Mouse (Mus musculus): ENCODE data around the gene Elmo1. TPM values are rescaled to one million over a fixed set of nuclear protein-coding genes. Genes with fewer than 3 reads are reported as not detected.

Gene Elmo1
- total and polyA plus RNA-seq, 2 experiments from 2014 or later: 35.2 to 36.4 TPM

- no peak overlapping the region for H3K27ac ChIP-seq (ENCODE audit: low read depth, low read length)
- no peak for TF ChIP-seq CTCF (IDR thresholded peaks at IDR 0.05)
- WGBS: 92% methylated on average over 3 of the region's 3 CpGs
- H3K4me1 ChIP-seq (ENCODE audit: insufficient read depth, low read length): no peaks in the 10 kb centered on the region; the same call in 1 of the 2 replicates
- no peaks in the 10 kb centered on the region for H3K36me3 ChIP-seq (ENCODE audit: insufficient read depth, low read length)
- H3K27me3 ChIP-seq (ENCODE audit: insufficient read depth, low read length): no peaks in the 10 kb centered on the region
- DNase-seq (ENCODE audit: low spot score) (no peak), ATAC-seq (ENCODE audit: low FRiP score) (no peak)
- no peak overlapping the region for H3K4me3 ChIP-seq (ENCODE audit: low read depth, low read length)
- H3K4me2 ChIP-seq (ENCODE audit: low read depth, low read length, poor library complexity, severe bottlenecking): no peak overlapping the region
- no peak overlapping the region for H3K9ac ChIP-seq (replicated peaks; ENCODE audit: low read length, poor library complexity, severe bottlenecking)
- H3K9me3 ChIP-seq (ENCODE audit: low read length): no peaks in the 10 kb centered on the region
These were observed 508.2 kb downstream of the Elmo1 start for GRCm38 (mm10) chr13:20598618-20599017.

- H3K4me2 ChIP-seq (ENCODE audit: low read depth, low read length, poor library complexity, severe bottlenecking): no peak overlapping the region
- WGBS: 25% methylated on average over 6 of the region's 6 CpGs
- H3K4me3 ChIP-seq (ENCODE audit: low read depth, low read length): no peak overlapping the region
- ATAC-seq (ENCODE audit: low FRiP score): no peak
- H3K9me3 ChIP-seq (ENCODE audit: low read length): no peaks in the 10 kb centered on the region
- no peaks in the 10 kb centered on the region; the same call in 1 of the 2 replicates for H3K4me1 ChIP-seq (ENCODE audit: insufficient read depth, low read length)
- no peak for TF ChIP-seq CTCF (IDR thresholded peaks at IDR 0.05)
- no peaks in the 10 kb centered on the region for H3K27me3 ChIP-seq (ENCODE audit: insufficient read depth, low read length)
- no peak for DNase-seq (ENCODE audit: low spot score)
- no peaks in the 10 kb centered on the region; the same call in 1 of the 2 replicates for H3K36me3 ChIP-seq (ENCODE audit: insufficient read depth, low read length)
- no peak overlapping the region for H3K9ac ChIP-seq (replicated peaks; ENCODE audit: low read length, poor library complexity, severe bottlenecking)
- H3K27ac ChIP-seq (ENCODE audit: low read depth, low read length): no peak overlapping the region
These were observed 509.9 kb downstream of the Elmo1 start for GRCm38 (mm10) chr13:20600246-20600645.

- DNase-seq (ENCODE audit: low spot score): no peak
- no peak for TF ChIP-seq CTCF (IDR thresholded peaks at IDR 0.05)
- Histone ChIP-seq H3K36me3 (ENCODE audit: insufficient read depth, low read length) (peaks cover 3% of the 10 kb centered on the region; the same call in 1 of the 2 replicates), H3K4me1 (ENCODE audit: insufficient read depth, low read length) (no peaks in the 10 kb centered on the region; the same call in 1 of the 2 replicates), H3K9me3 (ENCODE audit: low read length) (no peaks in the 10 kb centered on the region), H3K27ac (ENCODE audit: low read depth, low read length) (no peak overlapping the region), H3K27me3 (ENCODE audit: insufficient read depth, low read length) (no peaks in the 10 kb centered on the region), H3K9ac (replicated peaks; ENCODE audit: low read length, poor library complexity, severe bottlenecking) (no peak overlapping the region), H3K4me2 (ENCODE audit: low read depth, low read length, poor library complexity, severe bottlenecking) (no peak overlapping the region), H3K4me3 (ENCODE audit: low read depth, low read length) (no peak overlapping the region)
- WGBS: 40% methylated on average over 1 of the region's 1 CpGs
- ATAC-seq (ENCODE audit: low FRiP score): no peak
These were observed 511.0 kb downstream of the Elmo1 start for GRCm38 (mm10) chr13:20601421-20601820.

GRCm38 (mm10) chr13:20606891-20607290, 516.5 kb downstream of the Elmo1 start:
- DNase-seq (ENCODE audit: low spot score): no peak
- Histone ChIP-seq H3K4me2 (ENCODE audit: low read depth, low read length, poor library complexity, severe bottlenecking) (no peak overlapping the region), H3K9ac (replicated peaks; ENCODE audit: low read length, poor library complexity, severe bottlenecking) (no peak overlapping the region), H3K36me3 (ENCODE audit: insufficient read depth, low read length) (peaks cover 3% of the 10 kb centered on the region; the same call in 1 of the 2 replicates), H3K4me1 (ENCODE audit: insufficient read depth, low read length) (no peaks in the 10 kb centered on the region), H3K27me3 (ENCODE audit: insufficient read depth, low read length) (no peaks in the 10 kb centered on the region), H3K27ac (ENCODE audit: low read depth, low read length) (no peak overlapping the region), H3K4me3 (ENCODE audit: low read depth, low read length) (no peak overlapping the region), H3K9me3 (ENCODE audit: low read length) (no peaks in the 10 kb centered on the region)
- no peak for TF ChIP-seq CTCF (IDR thresholded peaks at IDR 0.05)
- ATAC-seq (ENCODE audit: low FRiP score): no peak
- 68% methylated on average over 3 of the region's 3 CpGs for WGBS

- ATAC-seq (ENCODE audit: low FRiP score) (0 out of 2 replicates have a peak, but pooled peaks have one; percentile 41), DNase-seq (ENCODE audit: low spot score) (peak; percentile 38)
- Histone ChIP-seq H3K9me3 (ENCODE audit: low read length) (no peaks in the 10 kb centered on the region), H3K4me3 (ENCODE audit: low read depth, low read length) (no peak overlapping the region), H3K36me3 (ENCODE audit: insufficient read depth, low read length) (peaks cover 3% of the 10 kb centered on the region; the same call in 1 of the 2 replicates), H3K27ac (ENCODE audit: low read depth, low read length) (no peak overlapping the region), H3K4me1 (ENCODE audit: insufficient read depth, low read length) (no peaks in the 10 kb centered on the region), H3K9ac (replicated peaks; ENCODE audit: low read length, poor library complexity, severe bottlenecking) (no peak overlapping the region), H3K4me2 (ENCODE audit: low read depth, low read length, poor library complexity, severe bottlenecking) (no peak overlapping the region), H3K27me3 (ENCODE audit: insufficient read depth, low read length) (no peaks in the 10 kb centered on the region)
- no peak for TF ChIP-seq CTCF (IDR thresholded peaks at IDR 0.05)
- 12% methylated on average over 3 of the region's 3 CpGs for WGBS
These were observed 518.8 kb downstream of the Elmo1 start for GRCm38 (mm10) chr13:20609003-20609688.
